Mouse (Mus musculus) ovary, postnatal 14 days (tissue): ENCODE measurements around the gene Sema3g.

Experiments
- DNase-seq: peaks from one replicate; pipeline ENCODE4 v3.0.0; 2022; ENCODE audit warnings: low spot score

The Sema3g gene

DNA sequence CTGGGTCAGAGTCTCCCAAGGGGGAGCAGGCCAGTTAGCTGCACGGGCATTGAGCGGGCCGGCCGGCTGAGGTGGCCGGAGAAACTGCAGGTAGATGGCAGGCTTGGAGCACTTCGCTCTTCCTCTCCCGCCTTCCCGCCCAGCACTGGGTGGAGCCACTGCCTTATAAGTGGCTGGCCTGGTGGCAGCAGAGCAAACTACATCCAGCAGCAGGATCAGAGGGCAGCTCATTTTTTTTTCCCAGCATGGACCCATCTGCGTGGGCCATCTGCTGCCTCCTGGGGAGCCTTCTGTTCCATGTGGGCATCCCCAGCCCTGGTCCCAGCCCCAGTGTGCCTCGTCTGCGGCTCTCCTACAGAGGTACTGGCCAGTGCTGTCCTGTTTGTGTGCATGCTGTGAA is at the start of gene Sema3g:
TSS of gene Sema3g (plus strand) at position 195 of the 400 bp plus-strand sequence.
- peak; percentile 61 for DNase-seq

DNA sequence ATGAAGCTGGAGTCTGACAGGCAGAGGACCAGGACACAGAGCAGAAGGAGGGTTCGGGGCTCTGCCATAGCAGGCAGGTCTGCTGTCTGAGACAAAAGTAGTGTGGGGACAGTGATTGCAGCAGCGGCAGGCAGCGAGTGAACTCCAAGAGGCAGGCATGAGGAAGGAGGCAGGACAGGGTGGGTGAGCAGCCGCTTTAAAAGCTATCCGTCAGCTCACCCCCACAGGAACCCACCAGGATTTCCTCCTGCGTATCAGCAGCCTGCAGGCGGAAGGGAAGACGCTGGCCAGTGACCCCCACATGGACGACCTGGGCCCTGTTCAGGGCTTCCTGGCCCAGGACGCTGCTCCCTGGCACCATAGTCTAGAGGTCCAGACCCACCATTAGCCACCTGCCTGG is 49.2 kb upstream of the Sema3g start, which contains the start of gene Stab1:
TSS of gene Stab1 (minus strand) at position 217 of the 400 bp plus-strand sequence.
- no peak for DNase-seq

DNA sequence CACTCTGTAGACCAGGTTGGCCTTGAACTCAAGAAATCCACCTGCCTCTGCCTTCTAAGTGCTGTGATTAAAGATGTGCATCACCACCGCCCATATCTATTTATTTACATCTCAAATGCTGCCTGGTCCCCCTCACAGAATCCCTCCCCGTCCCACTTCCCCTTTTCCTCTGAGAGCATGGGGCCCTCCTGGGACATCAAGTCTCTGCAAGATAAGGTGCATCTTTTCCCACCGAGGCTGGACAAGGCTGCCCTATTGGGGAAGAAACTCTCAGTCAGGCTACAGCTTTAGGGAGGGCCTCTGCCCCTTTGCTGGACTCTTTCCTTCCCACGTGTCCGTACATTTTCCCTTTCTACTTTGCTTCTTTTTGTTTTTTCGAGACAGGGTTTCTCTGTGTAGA is 48.2 kb upstream of the Sema3g start:
- DNase-seq: no peak

DNA sequence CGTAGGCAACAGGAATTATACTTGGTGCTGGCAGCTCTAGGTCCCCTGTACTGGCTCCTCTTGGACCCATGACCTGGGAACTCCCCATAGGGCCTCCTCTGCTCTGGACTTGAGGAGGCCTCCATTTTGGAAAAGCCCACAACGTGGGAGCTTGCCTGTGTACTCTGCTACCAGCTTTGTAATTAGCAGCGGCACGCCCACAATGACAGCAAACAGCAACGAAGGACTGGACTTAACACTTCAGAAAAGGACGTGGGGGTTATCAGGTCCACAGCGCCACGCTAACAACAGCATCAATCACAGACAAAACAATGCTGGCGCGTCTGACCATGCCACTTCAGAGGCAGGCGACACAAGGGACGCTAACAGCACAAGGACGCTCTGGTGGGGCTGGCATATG is 46.7 kb upstream of the Sema3g start:
- DNase-seq: no peak

DNA sequence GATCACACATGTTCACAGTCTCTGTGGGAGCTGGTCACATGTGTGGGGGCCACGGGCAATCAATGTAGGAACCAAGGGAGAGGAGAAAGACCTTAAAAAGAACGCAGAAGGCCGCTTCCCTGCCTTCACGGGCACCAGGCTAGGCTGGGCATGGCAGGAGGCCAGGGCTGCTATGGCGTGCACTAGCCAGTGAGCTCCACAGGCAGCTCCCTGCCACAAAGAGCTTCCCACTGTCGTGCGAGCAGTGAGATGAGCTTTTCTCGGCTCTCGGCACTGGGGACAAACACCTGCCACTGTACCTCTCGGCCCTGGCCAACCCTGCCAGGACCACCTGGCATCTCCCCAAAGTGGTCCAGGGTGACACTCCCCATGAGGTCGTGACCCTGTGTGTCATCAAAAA is 46.3 kb upstream of the Sema3g start:
- no peak for DNase-seq

DNA sequence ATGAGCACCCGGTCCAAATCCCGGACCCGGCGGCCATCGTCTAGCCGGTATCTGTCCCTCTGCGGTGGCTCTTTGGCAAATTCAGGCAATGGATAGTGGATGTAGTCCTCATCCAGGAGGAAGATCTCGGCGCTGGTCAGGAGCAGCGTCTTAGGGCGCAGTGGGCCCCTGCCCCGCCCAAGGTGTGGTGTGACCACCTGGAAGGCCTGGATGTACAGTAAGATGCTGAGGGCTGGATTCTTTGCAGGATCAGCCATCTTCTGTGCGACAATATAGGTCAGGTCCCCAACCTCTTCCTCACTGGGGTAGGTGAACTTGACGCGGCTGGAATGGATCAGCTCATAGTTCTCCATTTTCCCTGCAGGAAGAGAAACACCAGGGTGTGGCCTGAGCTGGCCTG is 45.8 kb upstream of the Sema3g start:
- no peak for DNase-seq

DNA sequence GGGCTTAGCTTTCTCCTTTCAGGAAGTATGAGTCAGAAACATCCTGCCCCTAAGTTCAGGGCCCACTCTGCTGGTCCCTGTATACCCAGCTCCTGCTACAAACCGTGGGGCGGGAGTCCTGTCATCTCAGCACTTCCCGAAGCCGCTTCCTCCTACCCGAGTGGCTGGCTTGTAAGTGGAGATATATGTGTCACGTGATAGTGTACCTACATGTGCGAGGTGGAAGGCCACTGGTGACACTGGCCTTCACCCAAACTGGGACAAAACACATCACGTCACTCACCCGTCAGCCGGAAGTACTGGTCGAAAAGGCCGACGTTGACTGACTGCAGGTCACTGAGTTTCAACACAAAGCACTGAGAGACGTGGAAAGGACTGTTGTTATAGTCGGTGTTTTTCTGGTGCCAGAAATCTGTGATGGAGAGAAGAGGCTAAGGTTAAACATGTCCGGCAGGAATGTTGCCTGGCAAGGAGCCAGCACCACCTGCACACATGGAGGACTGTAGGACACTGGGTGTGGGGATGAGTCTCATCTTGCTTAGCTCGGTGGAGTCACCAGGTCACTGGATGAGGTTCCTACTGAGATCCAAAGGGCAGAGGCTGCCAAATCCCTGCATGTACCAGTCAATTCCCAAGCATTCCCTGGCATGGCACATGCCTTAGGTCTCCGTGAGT is 44.7 kb upstream of the Sema3g start:
- DNase-seq: no peak

DNA sequence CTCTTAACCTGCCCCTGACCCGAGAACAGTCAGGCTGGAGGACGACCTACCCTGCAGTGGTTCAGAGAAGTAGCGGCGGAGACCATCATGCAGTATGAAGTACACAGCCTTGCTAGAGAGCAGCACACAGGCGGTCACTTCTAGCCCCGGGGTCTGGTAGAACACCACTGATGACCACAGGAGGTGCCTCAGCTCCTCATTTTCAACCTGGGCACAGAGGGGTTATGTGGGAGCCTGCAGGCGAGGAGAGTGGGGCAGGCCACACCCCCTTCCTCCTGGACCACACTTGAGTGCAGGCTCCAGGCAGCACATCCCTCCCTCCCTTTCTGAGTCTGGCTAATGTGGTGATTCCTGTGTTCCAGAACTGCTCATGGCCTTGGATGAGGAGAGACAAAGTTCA is 44.1 kb upstream of the Sema3g start:
- no peak for DNase-seq

DNA sequence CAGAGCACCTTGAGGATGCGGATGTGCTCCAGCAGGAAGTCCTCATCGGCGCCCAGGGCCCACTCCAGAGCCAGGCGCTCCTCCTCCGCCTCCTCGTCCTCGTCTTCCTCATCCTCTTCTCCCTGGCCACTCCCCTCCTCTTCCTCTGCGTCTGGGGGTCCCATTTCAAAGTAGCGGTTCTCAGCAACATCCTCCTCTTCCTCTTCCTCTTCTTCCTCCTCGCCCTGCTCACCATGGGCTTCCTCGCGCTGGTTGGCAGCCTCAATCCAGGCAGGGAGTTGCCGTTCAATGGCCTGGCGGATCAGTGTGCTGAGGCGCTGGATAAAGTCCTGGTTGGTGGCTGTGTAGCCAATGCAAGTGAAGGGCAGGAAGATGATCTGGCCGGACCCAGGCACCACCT is 40.4 kb upstream of the Sema3g start:
- DNase-seq: no peak

DNA sequence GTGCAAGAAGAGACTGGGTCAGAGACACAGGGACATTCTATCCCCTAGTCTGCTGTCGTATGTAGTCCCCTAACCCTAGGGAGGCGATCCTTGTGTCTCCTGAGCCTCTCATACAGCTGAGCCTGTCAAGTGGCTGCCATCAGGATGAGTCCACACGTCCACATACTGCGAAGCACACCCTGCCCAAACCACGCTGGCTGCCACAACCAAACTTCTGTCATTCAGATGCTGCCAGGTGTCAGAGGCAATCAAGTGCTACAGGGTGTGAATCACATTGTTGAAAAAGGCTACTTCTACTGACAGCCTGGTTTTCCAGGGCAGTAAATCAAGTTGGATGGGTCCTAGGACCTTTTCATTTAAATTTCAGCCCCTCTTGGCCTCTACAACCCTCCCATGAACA is 39.9 kb upstream of the Sema3g start:
- DNase-seq: no peak

DNA sequence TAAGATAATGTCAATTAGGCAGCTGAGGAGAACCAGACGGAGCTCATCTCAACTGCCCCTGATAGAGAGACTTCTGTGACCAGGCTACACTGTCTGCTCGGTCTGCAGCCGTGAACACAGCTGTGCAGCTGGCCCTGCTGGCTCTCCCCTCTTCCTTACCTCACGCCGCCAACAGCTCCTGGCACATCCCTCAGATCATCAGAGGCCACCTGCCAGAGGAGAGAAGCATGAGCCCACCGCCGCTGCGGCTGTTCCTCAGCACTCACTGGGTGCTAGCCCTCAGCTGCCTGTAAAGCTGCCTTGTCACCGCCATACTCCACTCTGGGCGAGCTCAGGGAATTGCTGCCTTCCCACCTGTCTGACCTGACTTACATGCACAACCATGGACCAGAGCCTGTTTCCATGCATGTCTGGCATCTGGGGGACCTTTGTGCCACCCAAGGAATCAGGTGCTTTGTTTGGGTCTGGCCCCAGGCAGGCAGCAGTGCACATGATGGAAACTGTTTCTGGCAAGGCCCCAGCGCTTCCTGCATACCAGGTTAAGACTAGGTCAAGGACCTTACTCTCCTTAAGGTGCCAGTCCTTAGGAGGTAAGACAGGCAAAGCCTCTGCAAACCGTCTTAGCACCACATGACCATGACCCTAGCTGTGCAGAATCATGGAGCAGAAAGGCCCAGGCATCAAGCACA is 37.8 kb upstream of the Sema3g start:
- DNase-seq: no peak

DNA sequence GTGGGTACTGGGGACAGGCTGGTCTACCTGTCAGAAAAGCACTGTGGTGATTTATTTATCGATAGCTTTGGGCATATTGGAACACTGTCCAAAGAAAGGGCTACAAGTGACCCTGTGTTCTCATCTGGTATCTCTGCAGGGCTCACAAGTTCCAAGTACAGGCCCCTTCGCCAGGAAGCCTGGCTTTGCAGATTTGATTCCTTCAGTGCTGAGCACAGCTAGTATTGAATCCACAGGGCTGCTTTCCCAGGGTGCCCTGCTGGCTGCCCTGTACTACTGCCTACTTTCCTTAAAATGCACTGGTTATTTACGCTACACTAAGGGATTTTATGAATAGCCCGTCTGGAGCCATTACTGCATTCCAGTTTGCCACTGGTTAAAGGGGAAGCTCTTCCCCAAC is 36.1 kb upstream of the Sema3g start:
- no peak for DNase-seq

DNA sequence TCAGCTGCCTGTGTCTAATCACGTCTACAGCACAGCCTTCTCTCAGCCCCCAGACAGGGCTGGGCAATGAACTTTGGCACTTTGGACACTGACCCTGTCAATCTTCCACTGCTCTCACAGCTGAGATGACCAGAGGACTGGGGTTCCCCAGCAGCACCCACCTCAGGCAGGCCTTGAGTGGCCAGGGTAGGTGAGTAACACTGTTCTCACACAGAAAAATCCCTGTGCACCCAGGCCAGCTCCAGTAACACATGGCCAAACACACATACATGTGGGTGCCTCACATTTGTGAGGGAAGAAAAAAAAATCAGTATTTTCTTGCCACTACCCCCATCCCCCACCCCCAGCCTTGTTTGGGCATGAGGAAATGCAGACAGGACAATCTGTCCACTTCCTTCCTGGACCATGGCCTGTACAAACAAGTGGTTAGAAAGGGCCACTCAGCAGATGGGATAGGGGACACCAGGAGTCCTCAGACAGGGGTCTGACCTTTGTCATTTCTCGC is 34.8 kb upstream of the Sema3g start:
- no peak for DNase-seq

DNA sequence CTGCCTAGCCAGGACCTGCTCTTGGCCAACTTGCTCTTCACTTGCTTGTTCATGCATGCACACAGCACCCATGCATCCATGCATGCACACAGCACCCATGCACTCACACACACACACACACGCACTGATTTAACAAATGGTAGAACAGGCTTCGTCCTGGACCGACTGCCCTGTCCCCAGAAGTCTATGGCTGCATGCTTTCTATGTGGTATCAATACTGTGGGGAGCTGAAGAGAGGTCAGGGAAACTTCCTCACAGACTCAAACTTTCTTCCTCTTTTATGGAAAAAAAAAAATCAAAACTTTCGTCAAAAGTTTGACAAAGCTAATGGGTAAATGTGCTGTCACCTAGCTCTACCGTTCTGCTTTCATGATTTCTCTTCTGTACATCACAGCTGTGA is 34.1 kb upstream of the Sema3g start:
- DNase-seq: no peak

DNA sequence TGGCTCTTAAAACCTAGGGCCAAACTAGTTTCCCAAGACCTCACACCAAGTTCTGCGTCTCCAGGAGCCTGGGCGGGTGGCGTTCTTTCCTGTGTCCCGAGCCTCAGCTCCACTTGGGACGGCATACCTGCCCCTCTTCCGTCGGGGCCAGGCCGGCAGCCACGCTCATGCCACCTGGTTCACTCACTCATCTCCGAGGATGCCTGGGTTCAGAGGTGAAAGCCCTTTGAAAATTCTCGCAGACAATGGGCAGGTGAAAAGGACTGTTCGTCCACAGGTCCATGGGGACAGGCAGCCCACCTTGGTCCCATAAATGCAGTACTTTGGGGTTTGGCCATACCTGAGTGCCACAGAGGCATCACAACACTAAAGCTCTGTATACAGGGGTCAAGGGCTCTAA is 33.5 kb upstream of the Sema3g start:
- DNase-seq: no peak

DNA sequence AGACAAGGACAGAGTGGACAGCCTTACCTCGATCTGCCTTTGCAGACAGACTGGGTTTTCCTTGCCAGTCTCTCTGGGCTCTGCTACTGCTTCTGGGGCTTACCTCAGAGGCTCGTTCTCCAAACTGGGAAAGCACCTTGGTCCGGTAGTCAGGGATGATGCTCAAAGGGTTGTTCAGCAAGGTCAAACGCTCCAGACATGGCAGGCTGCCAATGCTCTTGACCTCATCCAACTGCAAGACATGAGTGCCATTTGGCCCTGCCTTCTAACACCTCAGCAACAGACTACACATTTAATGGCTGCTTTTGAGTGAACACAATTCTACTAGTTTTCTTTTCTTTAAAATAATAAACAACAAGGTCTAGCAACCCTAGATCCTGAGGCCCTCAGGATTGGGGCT is 31.0 kb upstream of the Sema3g start:
- no peak for DNase-seq

DNA sequence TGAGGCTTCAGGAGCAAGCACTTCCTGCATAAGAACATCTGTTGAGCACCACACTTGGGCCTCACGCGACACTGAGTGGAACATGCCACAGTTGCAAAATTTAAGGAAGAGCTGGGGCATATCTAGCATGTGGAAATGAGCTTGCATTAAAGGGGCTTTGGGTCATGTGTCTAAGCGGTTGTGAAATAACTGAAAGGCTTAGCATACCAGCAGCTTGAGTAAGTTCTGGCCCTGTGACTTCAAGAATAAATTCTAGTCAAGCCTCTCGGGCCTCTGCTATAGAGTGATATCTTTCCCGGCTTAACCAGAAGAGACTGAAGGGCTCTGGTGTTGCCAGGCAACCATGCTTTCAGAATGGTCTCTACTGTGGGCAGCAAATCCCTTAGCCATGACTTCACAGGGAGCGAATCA is 28.9 kb upstream of the Sema3g start:
- DNase-seq: no peak

DNA sequence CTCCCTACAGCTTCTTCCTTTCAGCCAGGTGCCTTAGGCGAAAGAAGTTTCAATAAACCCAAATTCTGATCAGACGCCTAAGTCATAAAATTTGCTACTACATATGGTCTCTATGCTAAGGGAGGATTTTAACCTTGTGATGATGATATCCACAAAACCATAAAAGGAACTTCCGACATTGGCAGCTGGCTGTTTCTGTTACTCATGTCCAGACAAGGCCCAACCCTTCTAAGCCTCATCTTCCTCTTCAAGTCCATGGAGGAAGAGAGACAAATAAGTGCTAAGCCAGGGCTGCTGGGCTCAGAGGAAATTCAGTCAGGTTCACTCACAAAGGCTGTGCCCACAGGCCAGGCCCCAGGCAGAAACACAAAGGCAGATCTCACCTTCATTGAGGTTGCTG is 28.3 kb upstream of the Sema3g start:
- no peak for DNase-seq

DNA sequence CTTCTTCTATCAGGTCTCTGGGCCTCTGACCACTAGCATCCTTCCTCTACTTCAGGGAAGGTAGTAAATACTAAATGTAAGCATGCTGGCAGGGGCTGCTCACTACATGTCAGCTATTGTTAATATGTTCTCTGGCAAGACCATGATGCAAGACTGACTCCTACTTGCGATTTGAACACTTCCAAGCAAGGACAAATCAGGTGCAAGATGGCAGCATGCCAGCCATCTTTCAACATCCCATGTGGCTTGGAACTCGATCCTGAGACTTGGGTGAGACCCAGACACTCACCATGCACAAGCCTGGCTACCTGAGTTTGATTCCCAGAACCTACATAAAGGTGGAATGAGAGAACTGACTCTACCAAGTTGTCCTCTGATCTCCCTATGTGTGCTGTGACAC is 25.7 kb upstream of the Sema3g start:
- DNase-seq: no peak

DNA sequence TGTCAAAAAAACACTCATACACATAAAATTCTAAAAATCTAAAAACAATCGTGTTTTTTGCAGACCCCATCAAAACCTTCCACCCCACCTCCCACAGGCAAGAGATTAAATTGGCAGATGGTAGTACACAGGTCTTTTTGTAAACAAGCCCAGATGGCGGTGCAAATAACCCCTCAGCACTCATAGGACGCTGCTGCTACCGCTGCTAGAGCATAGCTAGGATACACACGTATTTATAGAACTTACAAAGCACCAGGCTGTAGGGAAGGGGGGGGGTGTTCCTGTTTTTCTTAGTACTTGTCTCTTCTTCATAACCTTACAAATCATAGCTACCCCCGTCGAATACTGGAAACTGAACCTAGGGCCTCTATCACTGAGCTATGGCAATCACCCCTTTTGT is 23.9 kb upstream of the Sema3g start:
- DNase-seq: no peak

DNA sequence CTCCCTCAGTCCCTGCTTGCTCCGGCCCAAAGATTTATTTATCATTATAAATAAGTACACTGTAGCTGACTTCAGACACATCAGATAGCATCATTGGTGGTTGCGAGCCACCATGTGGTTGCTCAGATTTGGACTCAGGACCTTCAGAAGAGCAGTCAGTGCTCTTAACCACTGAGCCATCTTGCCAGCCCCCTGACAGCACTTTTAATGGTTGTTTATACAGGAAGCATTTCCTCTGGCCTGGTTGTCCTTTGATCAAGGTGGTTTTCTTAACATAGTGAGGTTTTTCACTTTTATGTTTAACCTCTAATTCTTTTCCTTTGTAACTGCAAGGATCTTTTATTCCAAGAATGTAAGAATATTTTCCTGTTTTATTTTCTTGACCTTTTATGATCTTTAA is 23.2 kb upstream of the Sema3g start:
- no peak for DNase-seq

DNA sequence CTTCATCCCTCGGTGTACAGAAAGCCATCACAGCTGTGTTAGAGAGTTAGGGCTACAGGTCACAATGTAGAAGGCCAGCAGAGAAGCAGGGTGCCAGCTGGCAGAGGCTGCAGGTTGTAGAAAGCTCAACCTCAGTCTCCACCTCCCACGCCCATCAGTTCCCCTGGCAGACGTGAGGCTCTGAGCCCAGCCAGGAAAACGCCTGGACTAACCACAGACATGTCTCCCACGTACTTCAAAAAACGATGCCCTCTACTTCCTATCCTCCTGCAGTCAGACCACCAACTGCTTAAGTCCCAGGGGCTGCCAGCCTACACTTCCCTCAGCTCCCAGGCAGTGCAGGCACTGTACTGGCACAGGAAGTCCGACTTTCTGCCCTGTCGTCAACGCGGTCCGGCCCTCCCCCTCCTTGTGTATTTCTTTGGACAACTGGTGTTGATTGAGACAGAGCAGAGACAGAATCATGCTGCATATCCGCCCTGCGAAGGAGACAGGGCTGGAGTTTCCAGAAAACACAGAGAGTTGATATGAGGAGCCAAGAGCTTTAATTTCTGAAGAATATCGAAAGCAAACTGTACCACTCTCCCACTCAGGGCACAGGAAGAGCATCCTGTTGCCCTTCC is 22.7 kb upstream of the Sema3g start:
- peak; percentile 69 for DNase-seq

DNA sequence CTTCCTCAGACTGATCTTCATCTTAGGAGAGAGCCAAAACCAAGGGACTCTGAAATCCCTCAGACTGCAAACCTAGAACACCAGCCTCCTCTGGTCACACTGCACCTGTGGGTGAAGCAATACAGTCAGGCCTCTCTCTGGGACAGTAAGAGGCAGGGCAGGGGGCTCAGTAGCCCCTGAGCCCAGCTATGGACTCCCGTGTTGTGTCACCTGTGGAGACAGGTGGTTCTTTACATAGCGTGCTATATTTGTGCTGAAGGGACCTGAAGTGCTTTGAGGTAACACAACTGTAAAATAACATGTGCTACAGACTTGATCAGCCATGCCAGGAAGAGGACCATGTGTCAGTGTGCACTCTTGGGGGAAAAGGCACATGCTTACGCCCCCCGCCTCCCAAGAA is 22.1 kb upstream of the Sema3g start:
- DNase-seq: no peak
